9 mouse cellular contexts compared by ENCODE assay signal in genomic region chr2:148706409-148707201, GRCm38 (mm10). TPM values are rescaled to one million over a fixed set of nuclear protein-coding genes. Genes with fewer than 3 reads are reported as not detected.
DNase-seq lines count a peak whose midpoint lies in the region; ATAC-seq and TF ChIP-seq lines count a peak whose summit lies in the region.
"Had no signal": no experiment of that assay in that cellular context is flagged by ENCODE, and none has a peak within 500 bp of the region (broad histone marks: within the 10 kb centered on the region; RNA-seq: fewer than 3 reads in every experiment).

No protein-coding gene starts in this region.

- 83% methylated on average over 15 of the region's 15 CpGs for WGBS in kidney, embryonic 15.5 days
- WGBS in forebrain, postnatal 0 days = 73% methylated on average over 15 of the region's 15 CpGs
- WGBS in midbrain, embryonic 12.5 days = 75% methylated on average over 15 of the region's 15 CpGs

- no peak overlapping the region for H3K9ac ChIP-seq in kidney, embryonic 15.5 days
- H3K9ac ChIP-seq in forebrain, postnatal 0 days = no peak overlapping the region
- no peak overlapping the region for H3K9ac ChIP-seq in midbrain, embryonic 12.5 days (replicated peaks)

- H3K4me2 ChIP-seq in kidney, embryonic 15.5 days = no peak overlapping the region
- no peak overlapping the region for H3K4me2 ChIP-seq in forebrain, postnatal 0 days (ENCODE audit: low read depth)
- H3K4me2 ChIP-seq in midbrain, embryonic 12.5 days (replicated peaks) = no peak overlapping the region

- H3K4me1 ChIP-seq in kidney, embryonic 15.5 days = no peaks in the 10 kb centered on the region
- no peaks in the 10 kb centered on the region for H3K4me1 ChIP-seq in forebrain, postnatal 0 days (ENCODE audit: insufficient read depth)
- no peaks in the 10 kb centered on the region for H3K4me1 ChIP-seq in midbrain, embryonic 12.5 days

- TF ChIP-seq CTCF in forebrain, postnatal 0 days (IDR thresholded peaks at IDR 0.05; ENCODE audit: low read depth) = peak; percentile 68

- H3K27me3 ChIP-seq in kidney, embryonic 15.5 days = no peaks in the 10 kb centered on the region
- no peaks in the 10 kb centered on the region for H3K27me3 ChIP-seq in forebrain, postnatal 0 days (ENCODE audit: insufficient read depth, low read length)
- no peaks in the 10 kb centered on the region for H3K27me3 ChIP-seq in midbrain, embryonic 12.5 days

- H3K36me3 ChIP-seq in kidney, embryonic 15.5 days = peaks cover 17% of the 10 kb centered on the region
- H3K36me3 ChIP-seq in forebrain, postnatal 0 days (ENCODE audit: insufficient read depth) = peaks cover 22% of the 10 kb centered on the region
- peaks cover 10% of the 10 kb centered on the region; the same call in 1 of the 2 replicates for H3K36me3 ChIP-seq in midbrain, embryonic 12.5 days

- no peak for DNase-seq in kidney, adult 11 months
- DNase-seq in MEL-GATA-1-ER (ENCODE audit: extremely low read depth, low read depth) = peak; percentile 17
- peak; percentile 55 for DNase-seq in forebrain, postnatal 0 days
- DNase-seq in spleen, postnatal 4 days (ENCODE audit: low spot score in 2 of 2) = no peak
- no peak for DNase-seq in gastrocnemius, postnatal 14 days
- DNase-seq in right cerebral cortex, postnatal 14 days = no peak

- H3K9me3 ChIP-seq in kidney, embryonic 15.5 days (replicated peaks) = no peaks in the 10 kb centered on the region
- no peaks in the 10 kb centered on the region for H3K9me3 ChIP-seq in forebrain, postnatal 0 days (ENCODE audit: low read length)
- no peaks in the 10 kb centered on the region for H3K9me3 ChIP-seq in midbrain, embryonic 12.5 days

- peak; percentile 49; the same call in 1 of the 2 replicates for ATAC-seq in kidney, embryonic 15.5 days (replicated peaks; ENCODE audit: low FRiP score)
- ATAC-seq in forebrain, postnatal 0 days = peak; percentile 66
- ATAC-seq in midbrain, embryonic 12.5 days (ENCODE audit: low FRiP score, low read depth) = peak; percentile 60

- H3K27ac ChIP-seq in kidney, embryonic 15.5 days = no peak overlapping the region
- H3K27ac ChIP-seq in forebrain, postnatal 0 days (ENCODE audit: low read depth, low read length) = no peak overlapping the region
- H3K27ac ChIP-seq in midbrain, embryonic 12.5 days (replicated peaks) = no peak overlapping the region

- intact Hi-C loops in gastrocnemius, postnatal 14 days (cut with DNase I; ENCODE audit: low total_unique reads) = no loop called here

- H3K4me3 ChIP-seq in kidney, embryonic 15.5 days (replicated peaks) = no peak overlapping the region
- H3K4me3 ChIP-seq in forebrain, postnatal 0 days (ENCODE audit: low read depth, low read length) = no peak overlapping the region
- H3K4me3 ChIP-seq in midbrain, embryonic 12.5 days = no peak overlapping the region

RNA-seq across cellular contexts. Expression of gene Napb, which starts 25.7 kb away (rescaled TPM):
- polyA plus RNA-seq in kidney, embryonic 15.5 days (2015; fragmentation: Nextera tagmentation; extraction: Ambion mirVana) = 3.1 and 3.2 TPM in 2 replicates
- 124 and 142 TPM in 2 replicates for total RNA-seq in forebrain, postnatal 0 days (2014; rRNA removed)
- 41.1 and 76.3 TPM in 2 replicates for polyA plus RNA-seq in forebrain, postnatal 0 days (2015; fragmentation: Nextera tagmentation; extraction: Ambion mirVana)
- 22.9 and 26.6 TPM in 2 replicates for polyA plus RNA-seq in midbrain, embryonic 12.5 days (2016; fragmentation: Nextera tagmentation; extraction: Ambion mirVana)
- 1 to 10 TPM; 3.3 to 4.1 TPM for total RNA-seq in gastrocnemius, postnatal 14 days (2021)

RNA-seq across cellular contexts. Expression of gene Gzf1, which starts 25.8 kb away (rescaled TPM):
- polyA plus RNA-seq in kidney, embryonic 15.5 days (2015; fragmentation: Nextera tagmentation; extraction: Ambion mirVana) = 21.9 and 23.5 TPM in 2 replicates
- 21.8 and 22.2 TPM in 2 replicates for total RNA-seq in forebrain, postnatal 0 days (2014; rRNA removed)
- 12.8 and 15.0 TPM in 2 replicates for polyA plus RNA-seq in forebrain, postnatal 0 days (2015; fragmentation: Nextera tagmentation; extraction: Ambion mirVana)
- polyA plus RNA-seq in midbrain, embryonic 12.5 days (2016; fragmentation: Nextera tagmentation; extraction: Ambion mirVana) = 22.1 and 23.6 TPM in 2 replicates
- total RNA-seq in gastrocnemius, postnatal 14 days (2021) = 10 to 100 TPM; 13.4 to 13.9 TPM

RNA-seq across cellular contexts. Expression of gene Nxt1, which starts 34.2 kb away (rescaled TPM):
- polyA plus RNA-seq in kidney, embryonic 15.5 days (2015; fragmentation: Nextera tagmentation; extraction: Ambion mirVana) = 97.0 and 106 TPM in 2 replicates
- total RNA-seq in forebrain, postnatal 0 days (2014; rRNA removed) = 26.9 and 34.6 TPM in 2 replicates
- polyA plus RNA-seq in forebrain, postnatal 0 days (2015; fragmentation: Nextera tagmentation; extraction: Ambion mirVana) = 29.6 and 38.4 TPM in 2 replicates
- polyA plus RNA-seq in midbrain, embryonic 12.5 days (2016; fragmentation: Nextera tagmentation; extraction: Ambion mirVana) = 87.3 and 97.9 TPM in 2 replicates
- total RNA-seq in gastrocnemius, postnatal 14 days (2021) = 1 to 10 TPM; 4.7 to 5.3 TPM

RNA-seq across cellular contexts. Expression of gene Cstl1, which starts 43.6 kb away (rescaled TPM):
- polyA plus RNA-seq in kidney, embryonic 15.5 days (2015; fragmentation: Nextera tagmentation; extraction: Ambion mirVana) = not detected in 2 replicates
- not detected in 2 replicates for total RNA-seq in forebrain, postnatal 0 days (2014; rRNA removed)
- not detected in 2 replicates for polyA plus RNA-seq in forebrain, postnatal 0 days (2015; fragmentation: Nextera tagmentation; extraction: Ambion mirVana)
- not detected in 2 replicates for polyA plus RNA-seq in midbrain, embryonic 12.5 days (2016; fragmentation: Nextera tagmentation; extraction: Ambion mirVana)
- total RNA-seq in gastrocnemius, postnatal 14 days (2021) = not detected
- total RNA-seq: left cerebral cortex, postnatal 14 days had no signal

Comparison
In these comparisons a context has a peak if more than half of its experiments do, and no peak if none do; other contexts are left out.
1. DNase-seq: peak in MEL-GATA-1-ER (single experiment) and forebrain, postnatal 0 days (single experiment); none in kidney, adult 11 months (single experiment), spleen, postnatal 4 days (0 of 2), gastrocnemius, postnatal 14 days (single experiment) and right cerebral cortex, postnatal 14 days (single experiment).
2. Peak in every context shown above with its lines, with median percentiles within 50 percentile points of each other: ATAC-seq.